Comparison of ENCODE assay signal across 9 mouse cellular contexts in the genomic region with DNA sequence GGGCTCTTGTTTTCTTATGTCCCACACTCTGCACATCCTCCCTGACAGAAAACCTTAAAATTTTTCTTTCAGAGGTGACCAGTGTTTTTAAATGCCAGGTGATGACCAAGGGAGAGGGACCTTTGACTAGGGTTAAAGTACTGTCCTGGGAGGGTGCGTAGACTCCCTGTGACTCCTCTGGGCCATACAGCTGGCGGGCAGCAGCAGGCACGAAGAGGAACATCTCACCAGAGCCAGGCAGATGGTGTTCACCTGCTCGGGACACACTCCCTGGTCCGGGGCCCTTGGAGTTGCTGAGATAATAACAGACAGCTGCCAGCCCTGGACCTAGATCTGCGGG.
DNase-seq lines count a peak whose midpoint lies in the region; ATAC-seq lines count a peak whose summit lies in the region.
"Had no signal": no experiment of that assay in that cellular context is flagged by ENCODE, and none has a peak within 500 bp of the region (broad histone marks: within the 10 kb centered on the region; RNA-seq: fewer than 3 reads in every experiment).

No protein-coding gene starts in this region.

- H3K4me2 ChIP-seq in embryonic facial prominence, embryonic 14.5 days (ENCODE audit: low read depth, low read length): no peak overlapping the region
- no peak overlapping the region for H3K4me2 ChIP-seq in kidney, embryonic 14.5 days (replicated peaks; ENCODE audit: low read depth, low read length)
- H3K4me2 ChIP-seq in midbrain, embryonic 16.5 days (ENCODE audit: low read length): no peak overlapping the region

- no peaks in the 10 kb centered on the region for H3K27me3 ChIP-seq in heart, embryonic 10.5 days (ENCODE audit: insufficient read depth, poor library complexity, severe bottlenecking)
- H3K27me3 ChIP-seq in embryonic facial prominence, embryonic 14.5 days (replicated peaks; ENCODE audit: control insufficient read depth, insufficient read depth, low read length): no peaks in the 10 kb centered on the region
- no peaks in the 10 kb centered on the region for H3K27me3 ChIP-seq in kidney, embryonic 14.5 days (ENCODE audit: control insufficient read depth, insufficient read depth, low read length)
- no peaks in the 10 kb centered on the region for H3K27me3 ChIP-seq in midbrain, embryonic 16.5 days (ENCODE audit: control insufficient read depth, insufficient read depth, low read depth, low read length)

- DNase-seq in heart, embryonic 10.5 days (ENCODE audit: low spot score): no peak
- DNase-seq in heart, postnatal 14 days: no peak
- no peak for DNase-seq in embryonic facial prominence, embryonic 14.5 days (ENCODE audit: low spot score)
- DNase-seq in spleen, postnatal 10 days (ENCODE audit: low spot score in 2 of 2): no peak
- DNase-seq in thymus, postnatal 0 days (ENCODE audit: low spot score): no peak
- no peak for DNase-seq in heart, adult 8-10 months (ENCODE audit: low spot score)
- DNase-seq: lung, adult 2 months had no signal

- peaks cover 64% of the 10 kb centered on the region for H3K4me1 ChIP-seq in heart, embryonic 10.5 days
- peaks cover 40% of the 10 kb centered on the region for H3K4me1 ChIP-seq in embryonic facial prominence, embryonic 14.5 days (ENCODE audit: control insufficient read depth, insufficient read depth, low read length)
- H3K4me1 ChIP-seq in kidney, embryonic 14.5 days (ENCODE audit: control insufficient read depth, insufficient read depth, low read length): peaks cover 35% of the 10 kb centered on the region
- H3K4me1 ChIP-seq in midbrain, embryonic 16.5 days (ENCODE audit: control insufficient read depth, insufficient read depth, low read length): peaks cover 63% of the 10 kb centered on the region

- H3K4me3 ChIP-seq in heart, embryonic 10.5 days: no peak overlapping the region
- H3K4me3 ChIP-seq in embryonic facial prominence, embryonic 14.5 days (ENCODE audit: low read depth, low read length): no peak overlapping the region
- no peak overlapping the region for H3K4me3 ChIP-seq in kidney, embryonic 14.5 days (ENCODE audit: low read length)
- no peak overlapping the region for H3K4me3 ChIP-seq in midbrain, embryonic 16.5 days (ENCODE audit: low read depth, low read length)

- 79% methylated on average over 6 of the region's 6 CpGs for WGBS in heart, embryonic 10.5 days
- 46% methylated on average over 6 of the region's 6 CpGs for WGBS in embryonic facial prominence, embryonic 14.5 days
- 80% methylated on average over 6 of the region's 6 CpGs for WGBS in kidney, embryonic 14.5 days
- 14% methylated on average over 6 of the region's 6 CpGs for WGBS in midbrain, embryonic 16.5 days

- no peak for ATAC-seq in embryonic facial prominence, embryonic 14.5 days (ENCODE audit: low read depth)
- ATAC-seq in kidney, embryonic 14.5 days (ENCODE audit: low FRiP score, low TSS enrichment): no peak
- no peak; the same call in 1 of the 2 replicates for ATAC-seq in midbrain, embryonic 16.5 days

- H3K36me3 ChIP-seq in heart, embryonic 10.5 days: no peaks in the 10 kb centered on the region
- no peaks in the 10 kb centered on the region for H3K36me3 ChIP-seq in embryonic facial prominence, embryonic 14.5 days (ENCODE audit: control insufficient read depth, insufficient read depth, low read length)
- H3K36me3 ChIP-seq in kidney, embryonic 14.5 days (ENCODE audit: control insufficient read depth, insufficient read depth, low read length): no peaks in the 10 kb centered on the region
- H3K36me3 ChIP-seq in midbrain, embryonic 16.5 days (ENCODE audit: control insufficient read depth, insufficient read depth, low read length): no peaks in the 10 kb centered on the region

- intact Hi-C loops in heart, postnatal 14 days (cut with DNase I): loop anchor here (1.0 to 2.0 kb wide), 2 partner anchors 76 to 150 kb away; no protein-coding TSS in a partner anchor

- 0 out of 2 replicates have a peak overlapping the region, but pooled peaks have one; percentile 21 for H3K9ac ChIP-seq in embryonic facial prominence, embryonic 14.5 days (ENCODE audit: low read depth, low read length)
- H3K9ac ChIP-seq in kidney, embryonic 14.5 days (ENCODE audit: low read depth, low read length): no peak overlapping the region
- H3K9ac ChIP-seq in midbrain, embryonic 16.5 days (ENCODE audit: low read depth, low read length): peak overlapping the region; percentile 16; the same call in 1 of the 2 replicates

- H3K27ac ChIP-seq in heart, embryonic 10.5 days: peak overlapping the region; percentile 52; the same call in 1 of the 2 replicates
- H3K27ac ChIP-seq in embryonic facial prominence, embryonic 14.5 days (replicated peaks; ENCODE audit: low read depth, low read length): peak overlapping the region; percentile 40; the same call in 1 of the 2 replicates
- H3K27ac ChIP-seq in kidney, embryonic 14.5 days (ENCODE audit: low read depth, low read length): 0 out of 2 replicates have a peak overlapping the region, but pooled peaks have one; percentile 32
- H3K27ac ChIP-seq in midbrain, embryonic 16.5 days (ENCODE audit: low read length): peak overlapping the region; percentile 60

- no peaks in the 10 kb centered on the region for H3K9me3 ChIP-seq in heart, embryonic 10.5 days
- no peaks in the 10 kb centered on the region for H3K9me3 ChIP-seq in embryonic facial prominence, embryonic 14.5 days (ENCODE audit: control insufficient read depth, low read length)
- H3K9me3 ChIP-seq in kidney, embryonic 14.5 days (ENCODE audit: control insufficient read depth, low read length): no peaks in the 10 kb centered on the region
- H3K9me3 ChIP-seq in midbrain, embryonic 16.5 days (replicated peaks; ENCODE audit: control insufficient read depth, low read length, poor library complexity, severe bottlenecking): no peaks in the 10 kb centered on the region
